Mouse (Mus musculus) kidney, adult 9 months (tissue): ENCODE results near the gene Tnk1.

ENCODE experiments used
- DNase-seq: peaks from one replicate; pipeline ENCODE4 v3.0.0; 2022

The Tnk1 gene

GRCm38 (mm10) chr11:69858113-69858998 is at the start of gene Tnk1:
Tnk1 (minus strand) TSS chr11:69858730.
- DNase-seq = peak; percentile 74

GRCm38 (mm10) chr11:69904311-69904710 is 45.8 kb upstream of the Tnk1 start:
- no peak for DNase-seq

GRCm38 (mm10) chr11:69902972-69903371 is 44.4 kb upstream of the Tnk1 start:
- peak; percentile 11 for DNase-seq

GRCm38 (mm10) chr11:69901993-69902392 is 43.5 kb upstream of the Tnk1 start:
- no peak for DNase-seq

GRCm38 (mm10) chr11:69901406-69901846 is 42.9 kb upstream of the Tnk1 start:
- DNase-seq = peak; percentile 98

GRCm38 (mm10) chr11:69900471-69901405 is 42.2 kb upstream of the Tnk1 start, which contains the start of the genes 2810408A11Rik and Neurl4:
2810408A11Rik (minus strand) TSS chr11:69900987.
Neurl4 (plus strand) TSS chr11:69901072.
- peak; percentile 96 for DNase-seq

- peak; percentile 66 for DNase-seq
These were observed 41.3 kb upstream of the Tnk1 start for GRCm38 (mm10) chr11:69899870-69900269.

GRCm38 (mm10) chr11:69895291-69895690 is 36.8 kb upstream of the Tnk1 start, which contains the start of gene Acap1:
Acap1 (minus strand) TSS chr11:69895539.
- no peak for DNase-seq

GRCm38 (mm10) chr11:69894671-69895070 is 36.1 kb upstream of the Tnk1 start:
- peak; percentile 30 for DNase-seq

- DNase-seq = no peak
These were observed 33.0 kb upstream of the Tnk1 start for GRCm38 (mm10) chr11:69891482-69891881.

- DNase-seq = peak; percentile 66
These were observed 28.5 kb upstream of the Tnk1 start for GRCm38 (mm10) chr11:69886907-69887635.

GRCm38 (mm10) chr11:69884663-69885062 is 26.1 kb upstream of the Tnk1 start:
- peak; percentile 65 for DNase-seq

GRCm38 (mm10) chr11:69884240-69884639 is 25.7 kb upstream of the Tnk1 start:
- peak; percentile 49 for DNase-seq

GRCm38 (mm10) chr11:69883527-69884151 is 25.1 kb upstream of the Tnk1 start:
- DNase-seq = no peak

GRCm38 (mm10) chr11:69883066-69883465 is 24.5 kb upstream of the Tnk1 start:
- peak; percentile 50 for DNase-seq

- DNase-seq = no peak
These were observed 23.5 kb upstream of the Tnk1 start for GRCm38 (mm10) chr11:69881787-69882670.

- peak; percentile 94 for DNase-seq
These were observed 22.5 kb upstream of the Tnk1 start, which contains the start of gene Kctd11 for GRCm38 (mm10) chr11:69880853-69881603. Kctd11 (minus strand) TSS chr11:69881406.

- DNase-seq = peak; percentile 88
These were observed 21.9 kb upstream of the Tnk1 start for GRCm38 (mm10) chr11:69880506-69880852.

GRCm38 (mm10) chr11:69879711-69880110 is 21.2 kb upstream of the Tnk1 start:
- no peak for DNase-seq

- no peak for DNase-seq
These were observed 20.4 kb upstream of the Tnk1 start for GRCm38 (mm10) chr11:69878952-69879351.
